Mouse (Mus musculus) kidney, adult 2 months (tissue): ENCODE results near the gene Gm10491.

Experiments
- CTCF ChIP-seq: fragments of 200-500 bp; conservative IDR thresholded peaks from 2 replicates; pipeline ENCODE4 v1.5.1; 2011; ENCODE audit warnings: low read depth, mild to moderate bottlenecking, control low read depth, low read length, moderate library complexity, mixed read lengths; ENCODE audit not compliant: insufficient read depth, insufficient read length
- POLR2A ChIP-seq: fragments of 200-500 bp; IDR thresholded peaks from one replicate; pipeline ENCODE4 v1.6.1; 2011; ENCODE audit warnings: low read depth, low read length, control low read depth

DNA sequence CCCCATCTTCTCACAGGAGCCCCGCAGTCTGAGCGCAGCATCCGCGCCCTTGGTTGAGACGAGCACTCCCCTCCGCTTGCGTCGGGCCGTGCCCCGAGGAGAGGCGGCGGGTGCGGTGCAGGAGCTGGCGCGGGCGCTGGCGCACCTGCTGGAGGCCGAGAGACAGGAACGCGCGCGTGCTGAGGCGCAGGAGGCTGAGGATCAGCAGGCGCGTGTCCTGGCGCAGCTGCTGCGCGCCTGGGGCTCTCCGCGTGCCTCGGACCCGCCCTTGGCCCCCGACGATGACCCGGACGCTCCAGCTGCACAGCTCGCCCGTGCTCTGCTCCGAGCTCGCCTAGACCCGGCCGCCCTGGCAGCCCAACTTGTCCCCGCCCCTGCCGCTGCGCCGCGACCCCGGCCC is 14.4 kb upstream of the Gm10491 start:
- TF ChIP-seq CTCF (no peak), POLR2A (no peak)
